ENCODE assay signal across 8 mouse cellular contexts in the genomic region with DNA sequence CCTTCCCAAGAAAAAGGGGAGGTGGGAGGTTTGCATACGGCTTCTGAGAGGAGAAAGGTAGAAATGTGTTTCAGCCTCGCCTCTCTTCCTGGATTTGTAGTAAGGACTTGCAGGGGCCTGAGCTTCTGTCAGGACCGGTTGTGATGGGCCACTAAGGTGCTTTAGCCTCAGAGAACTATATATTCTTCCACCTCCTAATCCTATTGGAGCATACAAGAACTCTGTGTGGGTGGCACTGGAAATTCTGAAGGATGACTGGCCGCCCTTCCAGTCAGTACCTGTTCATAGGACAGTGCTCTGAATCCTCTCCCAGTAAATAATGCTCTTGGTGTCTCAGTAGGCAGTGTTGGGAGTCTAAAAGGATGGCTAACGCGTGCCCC. TPM values are rescaled to one million over a fixed set of nuclear protein-coding genes. Genes with fewer than 3 reads are reported as not detected.
DNase-seq lines count a peak whose midpoint lies in the region; ATAC-seq and TF ChIP-seq lines count a peak whose summit lies in the region.

No protein-coding gene starts in this region.

- 8% methylated on average over 6 of the region's 6 CpGs for WGBS in kidney, adult 2 months
- whole genome bisulfite sequencing in midbrain, embryonic 11.5 days = 13% methylated on average over 6 of the region's 6 CpGs

- peaks cover 7% of the 10 kb centered on the region; the same call in 1 of the 2 replicates for H3K4me1 ChIP-seq in kidney, adult 2 months (ENCODE audit: control insufficient read depth, insufficient read depth, low read length)
- H3K4me1 ChIP-seq in midbrain, embryonic 11.5 days (ENCODE audit: control insufficient read depth, insufficient read depth, low read length) = peaks cover 15% of the 10 kb centered on the region

- peak overlapping the region; percentile 84 for H3K4me2 ChIP-seq in midbrain, embryonic 11.5 days

- peak overlapping the region; percentile 99 for H3K4me3 ChIP-seq in kidney, adult 2 months (ENCODE audit: insufficient read depth, low read depth, low read length)
- H3K4me3 ChIP-seq in midbrain, embryonic 11.5 days (ENCODE audit: low read depth, low read length) = peak overlapping the region; percentile 86

- H3K27me3 ChIP-seq in kidney, adult 2 months (replicated peaks; ENCODE audit: control insufficient read depth, insufficient read depth, low read length) = no peaks in the 10 kb centered on the region
- no peaks in the 10 kb centered on the region for H3K27me3 ChIP-seq in midbrain, embryonic 11.5 days (ENCODE audit: control insufficient read depth, insufficient read depth, low read length)

- DNase-seq in kidney, adult 2 months = peak; percentile 8
- DNase-seq in kidney, postnatal 10 days = no peak
- DNase-seq in Muller cell, postnatal 12 days (ENCODE audit: inconsistent ontology term) = peak; percentile 57
- DNase-seq in fibroblast of lung, adult 2 months (ENCODE audit: low read depth) = peak; percentile 12
- DNase-seq in kidney, postnatal 4 days = peak; percentile 15 to 33
- peak; percentile 86 for DNase-seq in midbrain, embryonic 11.5 days (ENCODE audit: low spot score, missing footprints)
- DNase-seq in adrenal gland, adult 2 months = no peak
- no peak for DNase-seq in gastrocnemius, postnatal 4 days (ENCODE audit: low spot score in 2 of 2)

- H3K27ac ChIP-seq in kidney, adult 2 months (ENCODE audit: insufficient read depth, low read depth, low read length) = peak overlapping the region; percentile 54; the same call in 1 of the 2 replicates
- H3K27ac ChIP-seq in midbrain, embryonic 11.5 days (ENCODE audit: low read depth, low read length) = peak overlapping the region; percentile 35; the same call in 1 of the 2 replicates

- H3K9ac ChIP-seq in midbrain, embryonic 11.5 days (ENCODE audit: low read length) = peak overlapping the region; percentile 81

- no peaks in the 10 kb centered on the region; the same call in 1 of the 2 replicates for H3K36me3 ChIP-seq in kidney, adult 2 months (ENCODE audit: control insufficient read depth, insufficient read depth, low read length)
- H3K36me3 ChIP-seq in midbrain, embryonic 11.5 days (ENCODE audit: control insufficient read depth, insufficient read depth, low read length) = no peaks in the 10 kb centered on the region

- TF ChIP-seq CTCF in kidney, adult 2 months (conservative IDR thresholded peaks at IDR 0.05; ENCODE audit: insufficient read depth, insufficient read length, low read depth, low read length) = no peak

- no peaks in the 10 kb centered on the region for H3K9me3 ChIP-seq in midbrain, embryonic 11.5 days (ENCODE audit: control insufficient read depth, low read length)

- no peak for TF ChIP-seq POLR2A in kidney, adult 2 months (IDR thresholded peaks at IDR 0.05; ENCODE audit: low read depth, low read length)

- ATAC-seq in midbrain, embryonic 11.5 days (ENCODE audit: low FRiP score) = peak; percentile 24; the same call in 1 of the 2 replicates

RNA-seq across cellular contexts. Expression of a gene that starts 0.6 kb away (rescaled TPM):
- 32.9 and 41.5 TPM in 2 replicates for polyA plus RNA-seq in kidney, adult 2 months (2012; rRNA removed)
- polyA plus RNA-seq in midbrain, embryonic 11.5 days (2014; fragmentation: Nextera tagmentation; extraction: Ambion mirVana) = 98.7 and 106 TPM in 2 replicates
- 10 to 100 TPM; 69.4 to 69.9 TPM for total RNA-seq in adrenal gland, adult 2 months (2021)
- polyA plus RNA-seq in adrenal gland, adult 2 months (2012; rRNA removed) = 9.2 and 12.9 TPM in 2 replicates
- total RNA-seq in gastrocnemius, postnatal 4 days (2021) = 10 to 100 TPM; 55.8 to 59.8 TPM

RNA-seq across cellular contexts. Expression of a gene that starts 51.4 kb away (rescaled TPM):
- polyA plus RNA-seq in kidney, adult 2 months (2012; rRNA removed) = 5.4 and 6.2 TPM in 2 replicates
- polyA plus RNA-seq in midbrain, embryonic 11.5 days (2014; fragmentation: Nextera tagmentation; extraction: Ambion mirVana) = 9.9 and 10.8 TPM in 2 replicates
- total RNA-seq in adrenal gland, adult 2 months (2021) = 10 to 100 TPM; 20.6 to 22.1 TPM
- polyA plus RNA-seq in adrenal gland, adult 2 months (2012; rRNA removed) = 2.9 and 3.3 TPM in 2 replicates
- total RNA-seq in gastrocnemius, postnatal 4 days (2021) = 10 to 100 TPM; 13.0 to 14.4 TPM

RNA-seq across cellular contexts. Expression of a gene that starts 54.6 kb away (rescaled TPM):
- 365 and 439 TPM in 2 replicates for polyA plus RNA-seq in kidney, adult 2 months (2012; rRNA removed)
- 3,387 and 3,446 TPM in 2 replicates for polyA plus RNA-seq in midbrain, embryonic 11.5 days (2014; fragmentation: Nextera tagmentation; extraction: Ambion mirVana)
- total RNA-seq in adrenal gland, adult 2 months (2021) = 100 to 1,000 TPM; 128 to 131 TPM
- 178 and 236 TPM in 2 replicates for polyA plus RNA-seq in adrenal gland, adult 2 months (2012; rRNA removed)
- total RNA-seq in gastrocnemius, postnatal 4 days (2021) = 100 to 1,000 TPM; 211 to 212 TPM

Comparison
In these comparisons a context has a peak if more than half of its experiments do, and no peak if none do; other contexts are left out.
1. DNase-seq: peak in kidney, adult 2 months (single experiment), Muller cell, postnatal 12 days (single experiment), fibroblast of lung, adult 2 months (single experiment), kidney, postnatal 4 days (2 of 2) and midbrain, embryonic 11.5 days (single experiment); none in kidney, postnatal 10 days (single experiment), adrenal gland, adult 2 months (single experiment) and gastrocnemius, postnatal 4 days (0 of 2).